Mouse (Mus musculus): ENCODE measurements at regions not wholly inside any gene's neighbourhood (a gene's known extent, or its start where the extent isn't known, plus 50 kb on each side); places are given as distances from the start of the nearest gene placed in this dataset.

- ATAC-seq = no peak
- 79% methylated on average over 2 of the region's 2 CpGs for WGBS
- no peaks in the 10 kb centered on the region for H3K4me1 ChIP-seq (ENCODE audit: control insufficient read depth, insufficient read depth, low read length)
- H3K36me3 ChIP-seq (ENCODE audit: control insufficient read depth, insufficient read depth, low read length) = no peaks in the 10 kb centered on the region
- H3K9ac ChIP-seq (ENCODE audit: low read depth, low read length) = no peak overlapping the region
- H3K4me2 ChIP-seq (ENCODE audit: low read depth, low read length) = no peak overlapping the region
- H3K27me3 ChIP-seq (replicated peaks; ENCODE audit: control insufficient read depth, insufficient read depth, low read length) = no peaks in the 10 kb centered on the region
- H3K4me3 ChIP-seq (ENCODE audit: low read length) = no peak overlapping the region
- no peak overlapping the region for H3K27ac ChIP-seq (ENCODE audit: low read length)
- H3K9me3 ChIP-seq (ENCODE audit: control insufficient read depth, low read length) = no peaks in the 10 kb centered on the region
Observed at GRCm38 (mm10) chr5:51241156-51241555, 326.4 kb downstream of the Ppargc1a start.

- Histone ChIP-seq H3K4me3 (ENCODE audit: low read length) (no peak overlapping the region), H3K4me2 (ENCODE audit: low read depth, low read length) (no peak overlapping the region), H3K27me3 (replicated peaks; ENCODE audit: control insufficient read depth, insufficient read depth, low read length) (no peaks in the 10 kb centered on the region), H3K9me3 (ENCODE audit: control insufficient read depth, low read length) (no peaks in the 10 kb centered on the region), H3K4me1 (ENCODE audit: control insufficient read depth, insufficient read depth, low read length) (no peaks in the 10 kb centered on the region), H3K9ac (ENCODE audit: low read depth, low read length) (no peak overlapping the region), H3K36me3 (ENCODE audit: control insufficient read depth, insufficient read depth, low read length) (no peaks in the 10 kb centered on the region), H3K27ac (ENCODE audit: low read length) (no peak overlapping the region)
- ATAC-seq = no peak
- 81% methylated on average over 2 of the region's 2 CpGs for WGBS
Observed at GRCm38 (mm10) chr5:51234004-51234355, 333.5 kb downstream of the Ppargc1a start.

GRCm38 (mm10) chr5:51233271-51234003 is 334.1 kb downstream of the Ppargc1a start:
- Histone ChIP-seq H3K4me3 (ENCODE audit: low read length) (no peak overlapping the region), H3K9me3 (ENCODE audit: control insufficient read depth, low read length) (no peaks in the 10 kb centered on the region), H3K4me2 (ENCODE audit: low read depth, low read length) (no peak overlapping the region), H3K4me1 (ENCODE audit: control insufficient read depth, insufficient read depth, low read length) (no peaks in the 10 kb centered on the region), H3K27me3 (replicated peaks; ENCODE audit: control insufficient read depth, insufficient read depth, low read length) (no peaks in the 10 kb centered on the region), H3K9ac (ENCODE audit: low read depth, low read length) (no peak overlapping the region), H3K36me3 (ENCODE audit: control insufficient read depth, insufficient read depth, low read length) (no peaks in the 10 kb centered on the region), H3K27ac (ENCODE audit: low read length) (no peak overlapping the region)
- WGBS = 46% methylated on average over 5 of the region's 5 CpGs
- ATAC-seq = peak; percentile 89

- Histone ChIP-seq H3K9ac (ENCODE audit: low read depth, low read length) (no peak overlapping the region), H3K4me3 (ENCODE audit: low read length) (no peak overlapping the region), H3K4me2 (ENCODE audit: low read depth, low read length) (no peak overlapping the region), H3K4me1 (ENCODE audit: control insufficient read depth, insufficient read depth, low read length) (no peaks in the 10 kb centered on the region), H3K27me3 (replicated peaks; ENCODE audit: control insufficient read depth, insufficient read depth, low read length) (no peaks in the 10 kb centered on the region), H3K9me3 (ENCODE audit: control insufficient read depth, low read length) (no peaks in the 10 kb centered on the region), H3K27ac (ENCODE audit: low read length) (no peak overlapping the region), H3K36me3 (ENCODE audit: control insufficient read depth, insufficient read depth, low read length) (no peaks in the 10 kb centered on the region)
- 93% methylated on average over 2 of the region's 2 CpGs for WGBS
- ATAC-seq = no peak
Observed at GRCm38 (mm10) chr5:51229806-51230205, 337.7 kb downstream of the Ppargc1a start.

- H3K36me3 ChIP-seq (ENCODE audit: control insufficient read depth, insufficient read depth, low read length) = no peaks in the 10 kb centered on the region
- no peak overlapping the region for H3K9ac ChIP-seq (ENCODE audit: low read depth, low read length)
- no peaks in the 10 kb centered on the region for H3K4me1 ChIP-seq (ENCODE audit: control insufficient read depth, insufficient read depth, low read length)
- no peaks in the 10 kb centered on the region for H3K9me3 ChIP-seq (ENCODE audit: control insufficient read depth, low read length)
- 78% methylated on average over 3 of the region's 3 CpGs for WGBS
- H3K4me2 ChIP-seq (ENCODE audit: low read depth, low read length) = no peak overlapping the region
- ATAC-seq = no peak
- H3K27me3 ChIP-seq (replicated peaks; ENCODE audit: control insufficient read depth, insufficient read depth, low read length) = no peaks in the 10 kb centered on the region
- H3K27ac ChIP-seq (ENCODE audit: low read length) = no peak overlapping the region
- no peak overlapping the region for H3K4me3 ChIP-seq (ENCODE audit: low read length)
Observed at GRCm38 (mm10) chr5:51227996-51228395, 339.5 kb downstream of the Ppargc1a start.

GRCm38 (mm10) chr5:51203266-51203665 is 364.3 kb downstream of the Ppargc1a start:
- H3K4me2 ChIP-seq (ENCODE audit: low read depth, low read length) = no peak overlapping the region
- H3K36me3 ChIP-seq (ENCODE audit: control insufficient read depth, insufficient read depth, low read length) = no peaks in the 10 kb centered on the region
- H3K9me3 ChIP-seq (ENCODE audit: control insufficient read depth, low read length) = no peaks in the 10 kb centered on the region
- H3K4me1 ChIP-seq (ENCODE audit: control insufficient read depth, insufficient read depth, low read length) = no peaks in the 10 kb centered on the region
- H3K27me3 ChIP-seq (replicated peaks; ENCODE audit: control insufficient read depth, insufficient read depth, low read length) = no peaks in the 10 kb centered on the region
- no peak overlapping the region for H3K9ac ChIP-seq (ENCODE audit: low read depth, low read length)
- no peak overlapping the region for H3K4me3 ChIP-seq (ENCODE audit: low read length)
- 76% methylated on average over 1 of the region's 1 CpGs for WGBS
- ATAC-seq = no peak
- no peak overlapping the region for H3K27ac ChIP-seq (ENCODE audit: low read length)

- Histone ChIP-seq H3K36me3 (ENCODE audit: control insufficient read depth, insufficient read depth, low read length) (no peaks in the 10 kb centered on the region), H3K4me3 (ENCODE audit: low read length) (no peak overlapping the region), H3K9ac (ENCODE audit: low read depth, low read length) (no peak overlapping the region), H3K4me1 (ENCODE audit: control insufficient read depth, insufficient read depth, low read length) (no peaks in the 10 kb centered on the region), H3K4me2 (ENCODE audit: low read depth, low read length) (no peak overlapping the region), H3K27me3 (replicated peaks; ENCODE audit: control insufficient read depth, insufficient read depth, low read length) (no peaks in the 10 kb centered on the region), H3K9me3 (ENCODE audit: control insufficient read depth, low read length) (no peaks in the 10 kb centered on the region), H3K27ac (ENCODE audit: low read length) (no peak overlapping the region)
- ATAC-seq = no peak
- 77% methylated on average over 4 of the region's 4 CpGs for WGBS
Observed at GRCm38 (mm10) chr5:51202525-51203215, 364.9 kb downstream of the Ppargc1a start.

GRCm38 (mm10) chr5:51196393-51197347 is 370.9 kb downstream of the Ppargc1a start:
- H3K9ac ChIP-seq (ENCODE audit: low read depth, low read length) = no peak overlapping the region
- H3K4me3 ChIP-seq (ENCODE audit: low read length) = no peak overlapping the region
- no peaks in the 10 kb centered on the region for H3K27me3 ChIP-seq (replicated peaks; ENCODE audit: control insufficient read depth, insufficient read depth, low read length)
- 54% methylated on average over 4 of the region's 4 CpGs for WGBS
- no peaks in the 10 kb centered on the region for H3K4me1 ChIP-seq (ENCODE audit: control insufficient read depth, insufficient read depth, low read length)
- no peak overlapping the region for H3K4me2 ChIP-seq (ENCODE audit: low read depth, low read length)
- ATAC-seq = no peak
- no peaks in the 10 kb centered on the region for H3K36me3 ChIP-seq (ENCODE audit: control insufficient read depth, insufficient read depth, low read length)
- H3K9me3 ChIP-seq (ENCODE audit: control insufficient read depth, low read length) = no peaks in the 10 kb centered on the region
- H3K27ac ChIP-seq (ENCODE audit: low read length) = no peak overlapping the region

GRCm38 (mm10) chr5:51190661-51191060 is 376.9 kb downstream of the Ppargc1a start:
- Histone ChIP-seq H3K9me3 (ENCODE audit: control insufficient read depth, low read length) (no peaks in the 10 kb centered on the region), H3K4me3 (ENCODE audit: low read length) (no peak overlapping the region), H3K9ac (ENCODE audit: low read depth, low read length) (no peak overlapping the region), H3K27me3 (replicated peaks; ENCODE audit: control insufficient read depth, insufficient read depth, low read length) (no peaks in the 10 kb centered on the region), H3K27ac (ENCODE audit: low read length) (no peak overlapping the region), H3K4me2 (ENCODE audit: low read depth, low read length) (no peak overlapping the region), H3K4me1 (ENCODE audit: control insufficient read depth, insufficient read depth, low read length) (no peaks in the 10 kb centered on the region), H3K36me3 (ENCODE audit: control insufficient read depth, insufficient read depth, low read length) (no peaks in the 10 kb centered on the region)
- no peak for ATAC-seq
- 74% methylated on average over 3 of the region's 3 CpGs for WGBS
